Mouse (Mus musculus) MEL (cell line): ENCODE results near the gene Prss22.

Experiments used
- CHD2 ChIP-seq: IDR thresholded peaks from 2 replicates; pipeline ENCODE4 v1.6.1; 2011; ENCODE audit warnings: low read length, improper control_type of control experiment
- CTCF ChIP-seq, 3 experiments: IDR thresholded peaks in 2 of 3; conservative IDR thresholded peaks in 1 of 3; 2 replicates each; pipeline ENCODE4 v1.5.1; 2011 to 2012; ENCODE audit warnings: low read length in 3 of 3, low read depth in 2 of 3, mild to moderate bottlenecking in 2 of 3, improper control_type of control experiment in 1 of 3, inconsistent platforms in 1 of 3, mixed read lengths in 1 of 3, moderate library complexity in 1 of 3; ENCODE audit not compliant: control insufficient read depth in 1 of 3, insufficient read depth in 1 of 3, poor library complexity in 1 of 3, severe bottlenecking in 1 of 3
- SIN3A ChIP-seq: IDR thresholded peaks from 2 replicates; pipeline ENCODE4 v1.6.1; 2012; ENCODE audit warnings: low read length, improper control_type of control experiment, inconsistent platforms
- TAL1 ChIP-seq: IDR thresholded peaks from 2 replicates; pipeline ENCODE4 v1.6.1; 2012; ENCODE audit warnings: mild to moderate bottlenecking, inconsistent platforms, low read length, moderate library complexity, mixed read lengths

DNA sequence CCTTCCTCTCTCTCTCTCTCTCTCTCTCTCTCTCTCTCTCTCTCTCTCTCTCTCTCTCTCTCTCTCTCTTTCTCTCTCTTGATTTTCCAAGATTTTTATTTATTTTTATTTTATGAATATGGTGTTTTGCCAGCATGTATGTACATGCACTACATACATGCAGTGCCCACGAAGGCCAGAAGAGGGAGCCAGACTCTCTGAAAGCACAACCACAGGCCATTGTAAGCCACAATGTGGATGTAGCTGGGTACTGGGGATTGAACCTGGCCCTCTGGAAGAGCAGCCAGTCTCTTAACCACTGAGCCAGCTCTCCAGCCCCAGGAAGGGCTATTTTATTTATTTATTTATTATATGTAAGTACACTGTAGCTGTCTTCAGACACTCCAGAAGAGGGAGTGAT lies 28.7 kb downstream of the Prss22 start:
- peak; percentile 62 to 83 (median 75) for TF ChIP-seq CTCF (IDR thresholded peaks at IDR 0.05 in 2 of 3, conservative IDR thresholded peaks at IDR 0.05 in 1 of 3; ENCODE audit: control insufficient read depth in 1 of 3, insufficient read depth in 1 of 3, low read depth in 2 of 3, low read length in 3 of 3, poor library complexity in 1 of 3, severe bottlenecking in 1 of 3)
- no peak for TF ChIP-seq TAL1
- no peak for TF ChIP-seq CHD2
- TF ChIP-seq SIN3A: no peak
